Mouse (Mus musculus): ENCODE measurements around the gene Adgrl3. TPM values are rescaled to one million over a fixed set of nuclear protein-coding genes. Genes with fewer than 3 reads are reported as not detected.
A peak's percentile ranks its signal among the peaks of the same experiment; 100 is the strongest.

Gene Adgrl3
- polyA plus RNA-seq, 1 experiment from 2014 or later = 31.7 TPM

DNA sequence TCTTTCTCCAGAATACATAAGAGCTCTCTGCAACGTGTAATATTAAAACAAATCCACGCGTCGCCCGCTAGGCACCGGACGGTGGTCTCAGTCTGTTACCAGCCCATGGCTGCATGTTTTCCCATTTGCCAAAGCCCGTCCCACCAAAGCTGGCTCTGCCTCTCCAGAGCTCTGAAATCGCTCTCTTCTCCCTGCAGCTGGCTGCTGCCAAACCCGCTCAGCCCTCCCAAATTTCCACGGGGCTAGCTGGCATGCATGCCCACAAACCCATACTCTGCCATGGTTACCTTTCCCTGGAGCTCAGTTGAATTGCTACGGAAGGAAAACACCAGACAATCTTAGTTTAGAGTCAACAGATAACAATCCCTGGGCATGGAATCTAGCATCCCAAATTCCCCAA lies 139.1 kb downstream of the Adgrl3 start:
- H3K27ac ChIP-seq = no peak overlapping the region
- no peak for ATAC-seq
- no peak overlapping the region for H3K9ac ChIP-seq
- H3K9me3 ChIP-seq (replicated peaks) = no peaks in the 10 kb centered on the region
- H3K4me2 ChIP-seq = no peak overlapping the region
- no peaks in the 10 kb centered on the region for H3K36me3 ChIP-seq (ENCODE audit: poor library complexity, severe bottlenecking)
- peaks cover 14% of the 10 kb centered on the region for H3K27me3 ChIP-seq
- 90% methylated on average over 12 of the region's 12 CpGs for WGBS
- peaks cover 17% of the 10 kb centered on the region for H3K4me1 ChIP-seq
- H3K4me3 ChIP-seq = no peak overlapping the region

DNA sequence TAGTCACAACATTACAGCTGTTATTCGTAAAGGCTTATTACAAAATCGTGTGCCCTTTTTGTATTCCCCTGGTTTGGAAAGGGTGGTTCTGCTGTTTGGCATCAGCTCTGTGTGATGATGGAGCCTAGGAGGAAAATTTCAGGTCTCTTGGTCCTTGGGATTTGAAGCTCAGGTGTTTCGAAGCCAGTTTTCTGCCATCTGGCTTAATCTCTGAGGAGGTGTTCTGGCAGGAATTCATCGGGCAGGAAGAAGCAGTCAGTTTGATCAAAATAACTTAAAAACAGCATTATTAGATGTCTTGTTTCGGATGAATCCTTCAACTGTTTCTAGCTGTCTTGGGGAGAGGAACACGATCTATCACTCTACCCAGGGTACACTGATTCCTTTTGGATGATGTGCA lies 140.5 kb downstream of the Adgrl3 start:
- Histone ChIP-seq H3K27ac (no peak overlapping the region), H3K9me3 (replicated peaks) (no peaks in the 10 kb centered on the region), H3K27me3 (peaks cover 14% of the 10 kb centered on the region), H3K9ac (no peak overlapping the region), H3K4me1 (peaks cover 17% of the 10 kb centered on the region), H3K36me3 (ENCODE audit: poor library complexity, severe bottlenecking) (no peaks in the 10 kb centered on the region), H3K4me3 (no peak overlapping the region), H3K4me2 (no peak overlapping the region)
- 88% methylated on average over 6 of the region's 6 CpGs for WGBS
- no peak for ATAC-seq

DNA sequence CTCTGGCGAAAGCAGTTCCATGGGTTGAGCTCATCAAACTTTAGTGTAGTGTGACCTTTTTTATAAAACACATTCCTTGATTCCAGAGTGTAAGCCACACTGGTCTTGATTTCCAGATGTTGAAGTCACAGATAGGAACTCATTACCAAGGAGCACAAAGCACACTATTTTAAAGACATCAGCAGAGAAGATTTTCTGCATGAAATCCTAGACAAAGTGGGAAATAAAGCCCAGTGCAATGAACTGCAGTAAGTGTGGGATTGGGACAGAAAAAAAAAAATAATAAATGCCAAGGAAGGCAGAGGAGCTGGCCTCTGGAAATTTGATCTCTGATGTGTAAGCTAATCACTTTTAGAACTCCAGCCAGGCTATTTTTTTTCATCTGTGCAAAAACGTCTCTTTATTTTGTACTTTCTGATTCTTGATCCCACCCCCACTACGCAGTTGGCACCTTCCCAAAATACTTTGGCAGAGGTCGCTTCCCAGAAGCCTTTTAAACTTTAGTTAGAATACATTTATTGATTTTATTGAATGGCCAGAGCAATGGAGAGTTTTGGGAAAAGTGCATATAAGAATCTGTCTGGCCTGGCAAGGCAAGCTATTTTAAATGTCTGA lies 169.0 kb downstream of the Adgrl3 start:
- Histone ChIP-seq H3K27me3 (no peaks in the 10 kb centered on the region), H3K36me3 (ENCODE audit: poor library complexity, severe bottlenecking) (no peaks in the 10 kb centered on the region), H3K4me3 (no peak overlapping the region), H3K4me2 (no peak overlapping the region), H3K9me3 (replicated peaks) (no peaks in the 10 kb centered on the region), H3K4me1 (peaks cover 5% of the 10 kb centered on the region; the same call in 1 of the 2 replicates), H3K27ac (no peak overlapping the region), H3K9ac (no peak overlapping the region)
- ATAC-seq = no peak
- 27% methylated on average over 4 of the region's 4 CpGs for WGBS

DNA sequence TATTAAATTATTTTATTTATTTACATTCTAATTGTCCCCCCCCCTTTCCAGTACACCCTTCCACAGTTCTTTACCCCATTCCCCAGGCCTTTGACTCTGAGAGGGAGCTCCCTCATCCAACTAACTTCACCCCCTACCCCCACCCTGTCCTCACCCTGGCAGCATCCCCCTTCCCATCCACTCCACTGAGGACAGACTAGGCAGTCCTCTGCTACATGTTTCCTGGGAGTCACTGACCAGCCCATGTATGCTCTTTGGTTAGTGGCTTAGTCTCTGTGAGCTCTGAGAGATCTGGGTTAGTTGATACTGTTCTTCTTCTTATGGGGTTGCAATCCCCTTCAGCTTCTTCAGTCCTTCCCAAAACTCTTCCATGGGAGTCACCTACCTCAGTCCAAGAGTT lies 180.4 kb downstream of the Adgrl3 start:
- Histone ChIP-seq H3K9ac (no peak overlapping the region), H3K27ac (no peak overlapping the region), H3K4me1 (no peaks in the 10 kb centered on the region), H3K4me3 (no peak overlapping the region), H3K9me3 (replicated peaks) (no peaks in the 10 kb centered on the region), H3K27me3 (no peaks in the 10 kb centered on the region), H3K4me2 (no peak overlapping the region), H3K36me3 (ENCODE audit: poor library complexity, severe bottlenecking) (no peaks in the 10 kb centered on the region)
- no peak for ATAC-seq

DNA sequence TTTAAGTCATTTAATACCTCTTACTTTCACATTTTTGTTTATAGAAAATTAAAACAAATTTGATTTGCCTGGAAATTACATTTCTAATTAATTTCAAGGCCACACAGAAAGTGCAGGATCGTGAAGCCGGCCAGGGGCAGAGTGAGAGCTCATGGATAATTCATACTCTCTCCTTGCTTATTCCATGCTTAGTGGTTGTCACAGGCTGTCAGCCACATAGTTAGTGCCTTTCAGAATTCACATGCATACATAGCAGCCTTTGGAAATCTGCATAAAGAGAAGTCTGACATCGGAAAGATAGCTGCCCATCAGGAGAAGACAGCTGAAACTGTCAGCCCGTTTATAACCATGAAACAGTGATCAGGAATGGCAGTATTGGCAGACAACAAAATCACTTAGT lies 181.9 kb downstream of the Adgrl3 start:
- Histone ChIP-seq H3K36me3 (ENCODE audit: poor library complexity, severe bottlenecking) (no peaks in the 10 kb centered on the region), H3K9me3 (replicated peaks) (no peaks in the 10 kb centered on the region), H3K4me3 (no peak overlapping the region), H3K27ac (no peak overlapping the region), H3K4me2 (no peak overlapping the region), H3K4me1 (no peaks in the 10 kb centered on the region), H3K9ac (no peak overlapping the region), H3K27me3 (no peaks in the 10 kb centered on the region)
- peak; percentile 85 for ATAC-seq
- 50% methylated on average over 4 of the region's 4 CpGs for WGBS

DNA sequence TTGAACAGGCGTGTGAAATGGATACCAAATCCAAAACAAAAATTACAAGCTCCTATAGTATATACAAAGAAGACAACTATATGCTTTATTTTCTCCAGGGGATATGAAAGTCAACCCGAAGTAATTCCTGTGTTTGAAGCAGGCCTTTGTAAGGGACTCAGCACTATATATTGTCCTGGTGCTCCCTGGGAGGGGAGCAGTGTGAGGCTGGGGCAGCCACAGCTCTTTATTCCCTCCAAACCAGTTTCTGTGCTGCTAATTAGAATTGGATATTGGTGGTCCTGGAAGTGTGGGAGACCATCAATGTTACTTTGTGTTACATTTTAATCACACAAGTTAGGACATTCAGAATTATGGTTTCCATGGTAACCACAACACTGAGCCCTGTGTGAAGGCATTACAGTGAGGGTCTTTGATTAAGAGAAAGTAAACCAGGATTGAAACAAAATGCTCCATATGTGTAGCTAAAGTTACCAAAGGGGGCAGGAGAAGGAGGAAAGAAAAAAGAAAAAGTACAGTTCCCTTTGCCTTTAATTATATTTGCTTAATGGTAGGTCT lies 198.6 kb downstream of the Adgrl3 start:
- no peak overlapping the region for H3K27ac ChIP-seq
- H3K4me2 ChIP-seq = no peak overlapping the region
- ATAC-seq = peak; percentile 92
- WGBS = 23% methylated on average over 2 of the region's 2 CpGs
- no peak overlapping the region for H3K9ac ChIP-seq
- H3K27me3 ChIP-seq = no peaks in the 10 kb centered on the region
- H3K4me1 ChIP-seq = peaks cover 6% of the 10 kb centered on the region
- no peak overlapping the region for H3K4me3 ChIP-seq
- H3K36me3 ChIP-seq (ENCODE audit: poor library complexity, severe bottlenecking) = no peaks in the 10 kb centered on the region
- H3K9me3 ChIP-seq (replicated peaks) = no peaks in the 10 kb centered on the region

DNA sequence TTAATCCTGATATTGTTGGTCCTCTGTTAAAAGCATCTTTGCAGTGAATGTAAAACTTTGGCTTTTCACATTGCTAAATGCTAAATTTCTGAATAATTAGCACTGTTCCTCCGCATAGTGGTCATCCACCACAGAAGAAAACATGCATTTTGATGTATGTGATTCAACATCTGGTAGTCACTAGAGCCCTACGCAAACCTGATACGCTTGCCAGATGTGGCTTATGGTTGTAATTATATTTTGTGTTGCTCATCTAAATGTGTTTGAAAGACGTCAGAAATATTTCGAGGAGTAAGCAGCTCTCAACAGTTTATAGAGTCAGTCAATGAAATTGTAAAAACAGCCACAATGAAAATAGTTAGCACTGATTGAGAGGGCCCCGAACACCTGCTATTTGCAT lies 204.5 kb downstream of the Adgrl3 start:
- Histone ChIP-seq H3K36me3 (ENCODE audit: poor library complexity, severe bottlenecking) (no peaks in the 10 kb centered on the region), H3K4me3 (no peak overlapping the region), H3K27ac (no peak overlapping the region), H3K9ac (no peak overlapping the region), H3K4me2 (no peak overlapping the region), H3K27me3 (no peaks in the 10 kb centered on the region), H3K9me3 (replicated peaks) (no peaks in the 10 kb centered on the region), H3K4me1 (no peaks in the 10 kb centered on the region)
- ATAC-seq = no peak
- 85% methylated on average over 6 of the region's 6 CpGs for WGBS

DNA sequence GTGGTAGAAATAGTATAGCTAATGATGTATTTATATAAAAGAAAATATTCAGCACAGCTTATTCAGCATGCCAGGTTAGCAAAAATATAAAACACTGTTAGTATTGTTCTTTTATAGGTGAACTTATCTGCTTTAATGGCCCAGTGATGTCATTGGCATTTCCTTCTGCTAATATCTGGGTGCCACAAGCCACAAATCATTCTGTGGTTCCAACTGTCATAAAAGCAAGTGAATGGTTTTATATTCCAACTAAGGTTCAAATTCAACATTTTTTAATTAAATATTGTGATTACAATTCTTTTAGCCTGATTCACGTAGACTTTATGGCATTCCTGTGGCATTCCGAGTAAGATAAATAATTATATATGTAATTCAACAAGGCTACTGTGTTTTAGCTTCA lies 205.5 kb downstream of the Adgrl3 start:
- Histone ChIP-seq H3K36me3 (ENCODE audit: poor library complexity, severe bottlenecking) (no peaks in the 10 kb centered on the region), H3K4me2 (no peak overlapping the region), H3K9ac (no peak overlapping the region), H3K27me3 (no peaks in the 10 kb centered on the region), H3K27ac (no peak overlapping the region), H3K4me3 (no peak overlapping the region), H3K9me3 (replicated peaks) (no peaks in the 10 kb centered on the region), H3K4me1 (no peaks in the 10 kb centered on the region)
- ATAC-seq = no peak
- WGBS = 92% methylated on average over 2 of the region's 2 CpGs

DNA sequence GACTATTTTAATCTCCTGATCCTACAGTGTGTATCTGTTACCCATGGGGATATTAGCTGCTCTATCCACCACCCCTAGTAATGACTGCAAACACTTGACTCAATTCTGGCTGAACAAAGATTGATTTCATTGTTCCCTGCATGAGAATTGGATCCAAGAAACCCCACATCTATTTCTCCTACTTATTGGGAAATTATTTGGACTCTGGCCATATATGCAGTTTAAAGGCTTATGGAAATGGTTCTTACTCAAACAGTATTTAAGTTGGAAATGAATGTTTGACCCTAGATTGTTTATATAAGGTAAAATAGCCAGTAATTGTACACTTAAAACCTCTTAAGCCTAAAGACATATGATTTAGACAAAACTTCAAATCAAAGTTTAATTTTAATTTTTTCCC lies 207.3 kb downstream of the Adgrl3 start:
- no peaks in the 10 kb centered on the region for H3K9me3 ChIP-seq (replicated peaks)
- no peak overlapping the region for H3K9ac ChIP-seq
- H3K4me1 ChIP-seq = no peaks in the 10 kb centered on the region
- no peak for ATAC-seq
- no peaks in the 10 kb centered on the region for H3K36me3 ChIP-seq (ENCODE audit: poor library complexity, severe bottlenecking)
- H3K27ac ChIP-seq = no peak overlapping the region
- no peaks in the 10 kb centered on the region for H3K27me3 ChIP-seq
- no peak overlapping the region for H3K4me3 ChIP-seq
- no peak overlapping the region for H3K4me2 ChIP-seq

DNA sequence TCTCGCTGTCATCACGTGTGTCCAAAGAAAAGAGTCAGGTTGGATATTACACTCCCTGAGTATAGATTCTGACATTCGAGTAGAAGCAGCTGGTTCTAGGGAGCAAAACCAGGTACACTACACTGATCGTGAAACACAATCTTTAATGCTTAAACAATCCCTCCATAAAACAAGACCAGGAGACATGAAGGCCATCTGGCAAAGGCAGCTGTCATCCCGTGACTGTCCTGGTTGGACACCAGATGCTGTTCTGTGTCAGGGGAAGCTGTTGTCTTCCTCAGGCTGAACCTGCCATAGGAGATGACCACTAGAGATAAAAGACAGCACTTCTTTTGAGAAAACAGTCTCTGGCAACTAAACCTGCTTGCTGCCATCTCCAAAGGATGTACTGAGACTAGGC lies 228.8 kb downstream of the Adgrl3 start:
- no peaks in the 10 kb centered on the region for H3K27me3 ChIP-seq
- WGBS = 86% methylated on average over 5 of the region's 5 CpGs
- H3K27ac ChIP-seq = no peak overlapping the region
- H3K9ac ChIP-seq = no peak overlapping the region
- H3K4me1 ChIP-seq = no peaks in the 10 kb centered on the region
- ATAC-seq = no peak
- no peak overlapping the region for H3K4me3 ChIP-seq
- H3K9me3 ChIP-seq (replicated peaks) = no peaks in the 10 kb centered on the region
- no peaks in the 10 kb centered on the region for H3K36me3 ChIP-seq (ENCODE audit: poor library complexity, severe bottlenecking)
- H3K4me2 ChIP-seq = no peak overlapping the region

DNA sequence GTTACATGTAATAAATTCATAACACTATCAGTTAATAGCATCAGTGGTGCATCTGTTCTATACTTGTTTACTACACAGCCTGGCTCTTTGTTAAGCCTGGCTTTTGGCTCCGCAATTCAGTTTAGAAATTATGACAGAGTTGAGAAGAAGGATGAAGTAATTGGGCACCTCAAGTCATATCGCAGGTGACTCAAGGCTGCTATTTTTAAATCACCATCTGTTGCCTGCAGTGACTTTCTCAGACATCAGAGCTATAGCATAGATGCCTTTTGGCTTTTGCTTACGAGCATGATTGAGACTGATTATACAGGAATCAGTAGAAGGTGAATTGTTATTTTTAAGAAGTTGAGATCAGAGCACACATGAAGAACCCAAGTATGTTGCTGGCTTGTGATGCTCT lies 236.2 kb downstream of the Adgrl3 start:
- Histone ChIP-seq H3K9me3 (replicated peaks) (no peaks in the 10 kb centered on the region), H3K27ac (no peak overlapping the region), H3K36me3 (ENCODE audit: poor library complexity, severe bottlenecking) (no peaks in the 10 kb centered on the region), H3K4me3 (no peak overlapping the region), H3K4me1 (no peaks in the 10 kb centered on the region), H3K4me2 (no peak overlapping the region), H3K9ac (no peak overlapping the region), H3K27me3 (no peaks in the 10 kb centered on the region)
- WGBS = 83% methylated on average over 3 of the region's 3 CpGs
- no peak for ATAC-seq

DNA sequence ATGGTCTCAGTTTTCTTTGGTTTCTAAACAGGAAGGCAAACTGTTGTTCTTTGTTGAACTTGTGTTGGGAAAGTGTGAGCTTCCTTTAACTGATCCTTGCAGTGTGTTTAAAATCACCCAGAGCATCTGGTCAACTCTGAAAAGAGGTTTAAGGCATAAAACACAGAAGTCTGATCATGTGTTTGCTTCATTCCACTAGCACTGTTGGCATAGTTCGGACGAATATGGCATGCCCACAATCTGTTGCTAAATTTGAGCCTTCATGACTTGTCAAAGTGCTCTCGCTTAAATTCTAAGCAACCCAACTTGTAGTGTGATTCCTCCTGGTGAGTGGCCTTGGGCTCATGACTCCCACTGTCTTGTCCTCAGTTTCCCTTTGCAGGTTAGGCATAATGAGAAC lies 249.8 kb downstream of the Adgrl3 start:
- Histone ChIP-seq H3K9me3 (replicated peaks) (no peaks in the 10 kb centered on the region), H3K27me3 (no peaks in the 10 kb centered on the region), H3K9ac (no peak overlapping the region), H3K36me3 (ENCODE audit: poor library complexity, severe bottlenecking) (no peaks in the 10 kb centered on the region), H3K4me1 (no peaks in the 10 kb centered on the region), H3K27ac (no peak overlapping the region), H3K4me2 (no peak overlapping the region), H3K4me3 (no peak overlapping the region)
- whole genome bisulfite sequencing = 95% methylated on average over 3 of the region's 3 CpGs
- ATAC-seq = no peak; the same call in 1 of the 2 replicates

DNA sequence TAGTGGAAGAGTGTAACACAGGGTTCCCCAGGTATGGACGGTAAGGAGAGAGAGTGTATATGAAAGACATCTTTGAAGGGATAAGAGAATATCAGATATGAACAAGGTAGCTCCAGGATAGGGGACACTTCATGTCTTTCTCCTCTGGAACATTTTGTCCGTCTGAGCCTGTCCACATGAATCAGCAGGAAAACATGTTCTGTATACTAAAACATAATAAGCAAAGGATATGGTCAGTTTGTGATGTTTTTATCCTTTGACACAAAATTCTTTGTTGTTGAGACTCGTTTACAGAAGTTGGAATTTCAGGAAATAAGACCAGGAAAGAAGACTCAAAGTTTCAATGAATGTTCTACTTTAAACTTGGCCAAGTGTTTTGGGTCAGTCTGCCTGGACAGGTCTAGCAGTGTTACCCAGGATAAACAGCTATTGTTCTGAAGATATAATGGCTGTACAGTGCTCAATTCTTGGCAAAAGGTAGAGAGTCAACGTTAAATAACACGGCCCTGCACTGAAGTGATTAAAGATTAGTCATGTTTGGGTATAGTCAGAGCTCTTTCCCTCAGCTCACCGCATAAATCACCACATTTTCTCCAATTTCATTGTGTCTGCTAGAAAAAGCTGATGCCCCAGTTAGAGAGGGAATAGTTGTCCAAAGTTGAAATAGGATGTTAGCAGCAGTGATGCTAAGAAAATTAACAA lies 255.6 kb downstream of the Adgrl3 start:
- Histone ChIP-seq H3K4me3 (no peak overlapping the region), H3K27me3 (no peaks in the 10 kb centered on the region), H3K4me1 (no peaks in the 10 kb centered on the region), H3K27ac (no peak overlapping the region), H3K9me3 (replicated peaks) (no peaks in the 10 kb centered on the region), H3K36me3 (ENCODE audit: poor library complexity, severe bottlenecking) (no peaks in the 10 kb centered on the region), H3K4me2 (no peak overlapping the region), H3K9ac (no peak overlapping the region)
- 64% methylated on average over 6 of the region's 6 CpGs for WGBS
- no peak for ATAC-seq
